ENCODE assay signal across 17 mouse cellular contexts in the genomic region with DNA sequence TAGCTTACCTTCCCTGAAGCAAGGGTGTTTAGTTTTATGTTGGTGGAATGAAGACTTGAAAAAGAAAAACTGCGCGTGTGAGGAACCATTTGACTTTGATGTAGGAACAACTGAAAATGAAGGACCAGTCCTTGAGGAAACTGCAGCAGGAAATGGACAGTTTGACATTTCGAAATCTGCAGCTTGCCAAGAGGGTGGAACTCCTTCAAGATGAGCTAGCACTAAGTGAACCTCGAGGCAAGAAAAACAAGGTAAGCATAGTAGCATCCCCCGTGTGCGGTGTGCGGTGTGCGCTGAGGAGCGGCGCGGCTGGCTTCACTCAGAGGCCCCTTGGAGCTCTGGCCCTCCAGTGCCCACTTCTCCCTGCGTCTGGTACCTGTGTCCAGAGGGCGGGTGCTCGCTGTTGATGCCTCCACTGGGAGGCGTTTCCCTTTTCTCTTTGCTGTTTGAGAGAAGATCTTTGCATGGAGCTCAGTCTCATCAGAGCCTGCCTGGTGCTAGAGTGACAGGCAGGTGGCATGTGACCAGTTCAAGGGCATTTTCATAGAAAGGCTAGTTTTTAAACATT. TPM values are rescaled to one million over a fixed set of nuclear protein-coding genes. Genes with fewer than 3 reads are reported as not detected.
"Had no signal": no experiment of that assay in that cellular context is flagged by ENCODE, and none has a peak within 500 bp of the region (broad histone marks: within the 10 kb centered on the region; RNA-seq: fewer than 3 reads in every experiment).

No protein-coding gene starts in this region.

- H3K27me3 ChIP-seq: liver, embryonic 15.5 days; midbrain, embryonic 15.5 days; neural tube, embryonic 13.5 days; stomach, embryonic 15.5 days had no signal

- H3K27ac ChIP-seq: kidney, postnatal 0 days; left cerebral cortex, adult 2 months; limb, embryonic 10.5 days; liver, embryonic 15.5 days; midbrain, embryonic 10.5 days; midbrain, embryonic 15.5 days; neural tube, embryonic 13.5 days; stomach, embryonic 15.5 days had no signal

- ATAC-seq: midbrain, embryonic 15.5 days had no signal

- DNase-seq: kidney, adult 9 months; kidney, postnatal 4 days; lung, adult 2 months; lung, postnatal 10 days; retina, postnatal 1 day; right cerebral cortex, postnatal 14 days; thymus, postnatal 4 days had no signal

- H3K9ac ChIP-seq: liver, embryonic 15.5 days; midbrain, embryonic 15.5 days; neural tube, embryonic 13.5 days; stomach, embryonic 15.5 days had no signal

- H3K4me1 ChIP-seq: midbrain, embryonic 15.5 days; stomach, embryonic 15.5 days had no signal

- H3K4me3 ChIP-seq: left cerebral cortex, adult 2 months; limb, embryonic 10.5 days; liver, embryonic 15.5 days; midbrain, embryonic 10.5 days; midbrain, embryonic 15.5 days; neural tube, embryonic 13.5 days; stomach, embryonic 15.5 days had no signal

- H3K9me3 ChIP-seq: limb, embryonic 10.5 days; liver, embryonic 15.5 days; midbrain, embryonic 10.5 days; midbrain, embryonic 15.5 days; neural tube, embryonic 13.5 days; stomach, embryonic 15.5 days had no signal

- H3K4me2 ChIP-seq: liver, embryonic 11.5 days; liver, embryonic 15.5 days; midbrain, embryonic 15.5 days; neural tube, embryonic 13.5 days; stomach, embryonic 15.5 days had no signal

RNA-seq across cellular contexts. Expression of a gene that starts 52.2 kb away (rescaled TPM):
- total RNA-seq: monocyte, adult 5-6 weeks had no signal
